Mouse (Mus musculus): ENCODE measurements at regions not wholly inside any gene's neighbourhood (a gene's known extent, or its start where the extent isn't known, plus 50 kb on each side); places are given as distances from the start of the nearest gene placed in this dataset.
"Not testable (repeated sequence)": the region's sequence is repeated elsewhere in the genome, so short reads cannot be mapped to it uniquely, and the experiment has no call there.

DNA sequence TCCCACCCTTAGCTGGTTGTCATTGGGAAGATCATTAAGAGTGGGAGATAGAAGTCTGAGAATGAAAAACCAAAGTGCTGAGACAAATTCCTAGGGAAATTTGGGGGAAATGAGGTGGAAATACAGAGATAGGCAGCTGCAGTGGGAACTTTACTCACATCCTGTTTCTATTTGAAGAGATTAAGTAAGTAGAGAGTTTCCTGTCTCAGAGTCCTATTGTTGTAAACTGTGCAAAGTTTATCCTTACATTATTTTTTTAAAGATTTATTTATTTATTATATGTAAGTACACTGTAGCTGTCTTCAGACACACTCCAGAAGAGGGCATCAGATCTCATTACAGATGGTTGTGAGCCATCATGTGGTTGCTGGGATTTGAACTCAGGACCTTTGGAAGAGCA, 126.0 kb upstream of the Rxfp2 start:
- ATAC-seq (replicated peaks; ENCODE audit: low FRiP score, poor library complexity, severe bottlenecking) = not testable (repeated sequence)

DNA sequence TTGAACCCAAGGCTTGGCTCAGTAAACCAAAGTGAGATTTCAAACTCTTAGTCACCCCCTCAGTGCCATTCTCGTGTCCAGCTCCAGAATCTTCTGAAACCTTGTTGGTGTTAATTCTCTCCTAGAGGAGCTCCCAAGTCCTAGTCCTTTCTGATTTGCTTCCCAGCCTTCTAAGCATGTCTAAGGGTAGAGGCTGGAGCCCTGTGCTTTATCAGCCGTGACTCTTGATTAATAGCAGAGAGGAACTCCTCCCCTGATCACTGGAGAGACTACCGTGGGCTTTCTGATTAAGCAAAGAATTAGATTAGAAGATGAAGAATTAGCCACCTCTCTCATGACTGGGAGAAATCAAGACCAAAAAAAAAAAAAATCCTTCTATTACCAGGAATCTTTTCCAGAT, 111.5 kb upstream of the Rxfp2 start:
- ATAC-seq (replicated peaks; ENCODE audit: low FRiP score, poor library complexity, severe bottlenecking) = no peak

DNA sequence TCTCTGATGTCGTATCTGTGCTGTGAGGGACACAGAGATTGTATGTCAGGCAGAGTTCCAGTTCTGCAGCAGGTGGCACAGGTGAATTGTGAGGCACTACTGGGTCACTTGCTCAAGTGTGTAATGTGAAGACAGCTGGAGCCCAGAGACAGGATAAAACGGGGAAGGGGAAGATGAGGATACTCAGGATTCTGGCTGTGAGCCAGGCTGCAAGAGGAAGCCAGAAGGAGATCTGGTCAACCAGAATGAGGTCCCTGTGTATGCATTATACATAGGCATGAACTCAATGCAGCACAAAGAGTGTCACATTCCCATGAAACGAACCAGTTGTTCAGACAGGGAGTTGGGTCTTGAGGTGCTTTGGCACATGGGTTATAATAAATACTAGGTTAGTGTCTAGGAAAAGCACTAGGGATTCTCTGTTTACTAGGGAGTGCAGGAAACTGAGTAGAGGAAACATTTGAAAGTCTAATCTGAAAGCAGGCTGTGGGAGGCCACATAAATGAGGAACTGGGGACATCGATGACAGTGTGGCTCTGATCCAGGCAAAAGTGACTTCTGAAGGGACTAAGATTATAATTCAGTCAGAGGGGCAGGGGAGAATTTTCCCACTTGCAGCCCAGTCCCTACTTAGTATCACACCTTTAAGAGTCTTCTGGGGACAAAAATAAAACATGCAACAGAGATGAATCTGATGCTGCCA, 109.9 kb upstream of the Rxfp2 start:
- no peak for ATAC-seq (replicated peaks; ENCODE audit: low FRiP score, poor library complexity, severe bottlenecking)

DNA sequence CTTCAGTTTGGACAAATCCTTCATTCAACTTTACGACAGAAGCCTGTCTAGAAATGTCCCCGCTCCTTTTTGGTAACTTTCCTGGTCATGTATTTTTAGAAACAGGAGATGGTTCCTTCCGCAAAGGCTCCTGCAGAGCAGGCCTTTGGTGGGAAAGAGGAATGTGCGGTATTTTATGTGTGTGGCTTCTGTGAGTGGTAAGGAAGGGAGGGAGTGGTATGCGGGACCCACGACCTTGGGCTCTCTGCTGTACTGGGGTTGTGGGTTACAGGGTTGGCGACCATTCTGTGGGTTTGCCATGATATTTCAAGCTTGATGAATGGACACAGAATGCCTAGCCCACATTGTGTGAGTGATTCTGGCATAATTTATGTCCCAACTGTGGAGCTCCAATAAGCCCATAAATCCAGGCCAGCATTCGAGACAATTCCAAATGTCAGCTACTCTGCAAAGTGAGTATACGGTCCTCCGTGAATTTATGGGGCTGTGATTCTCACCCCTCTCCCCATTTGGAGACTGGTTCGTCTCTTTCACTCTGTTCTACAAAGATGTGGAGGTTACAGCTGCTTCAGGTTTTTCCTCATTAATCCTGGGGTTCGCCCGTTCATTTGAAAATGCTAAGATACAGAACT, 109.3 kb upstream of the Rxfp2 start:
- ATAC-seq (replicated peaks; ENCODE audit: low FRiP score, poor library complexity, severe bottlenecking) = no peak

DNA sequence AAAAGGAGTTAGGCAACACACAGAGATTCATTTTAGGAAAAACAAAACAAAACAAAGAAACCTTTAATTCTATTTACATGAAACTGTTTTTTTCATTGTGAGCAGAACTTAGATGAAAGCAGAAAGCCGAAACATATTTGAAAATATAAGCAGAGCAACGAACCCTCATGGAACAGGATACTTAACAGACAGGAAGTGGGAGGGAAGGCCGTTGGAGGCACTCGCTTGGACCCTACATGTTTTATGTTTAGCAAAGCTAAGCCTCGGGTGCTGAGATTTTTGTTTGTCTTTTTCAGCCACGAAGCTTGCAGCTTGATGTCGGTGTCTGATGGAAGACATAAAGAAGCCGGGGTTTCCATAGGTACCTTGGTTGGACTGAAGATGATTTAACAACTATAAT, 108.5 kb upstream of the Rxfp2 start:
- ATAC-seq (replicated peaks; ENCODE audit: low FRiP score, poor library complexity, severe bottlenecking) = no peak

DNA sequence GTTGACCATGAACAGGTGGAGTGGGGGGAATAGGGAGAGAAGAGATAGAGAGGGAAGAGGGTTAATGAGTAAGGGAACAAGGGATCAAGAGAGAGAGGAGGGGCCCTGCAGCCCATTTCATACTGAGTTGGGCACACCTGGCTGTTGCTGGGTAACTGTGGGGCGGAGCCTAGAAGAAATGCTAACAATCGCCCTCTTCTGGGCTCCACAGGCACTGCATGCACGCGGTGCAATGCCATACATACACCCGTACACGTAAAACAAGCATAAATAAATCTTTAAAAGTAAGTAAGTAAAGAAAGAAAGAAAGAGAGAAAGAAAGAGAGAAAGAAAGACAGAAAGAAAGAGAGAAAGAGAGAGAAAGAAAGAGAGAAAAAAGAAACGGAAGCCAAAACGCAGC, 106.5 kb upstream of the Rxfp2 start:
- ATAC-seq (replicated peaks; ENCODE audit: low FRiP score, poor library complexity, severe bottlenecking) = no peak

DNA sequence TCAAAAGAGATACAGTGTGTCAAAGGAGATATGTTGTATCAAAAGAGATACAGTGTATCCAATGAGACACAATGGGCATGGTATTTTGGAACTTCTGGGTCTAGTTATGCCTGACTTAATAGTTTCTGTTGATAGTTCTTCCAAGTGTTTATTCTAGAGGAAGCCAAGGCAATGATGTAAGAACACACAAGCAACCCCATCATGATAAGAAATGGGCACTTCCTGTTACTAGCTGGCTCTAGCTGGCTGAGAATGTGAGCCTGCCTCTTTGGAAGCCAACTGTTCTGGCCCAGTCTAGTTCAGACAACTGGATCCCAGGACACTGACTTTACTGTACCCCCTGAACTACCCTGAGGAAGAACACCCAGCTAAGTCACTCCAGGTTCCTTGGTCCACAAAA, 102.7 kb upstream of the Rxfp2 start:
- ATAC-seq (replicated peaks; ENCODE audit: low FRiP score, poor library complexity, severe bottlenecking) = no peak

DNA sequence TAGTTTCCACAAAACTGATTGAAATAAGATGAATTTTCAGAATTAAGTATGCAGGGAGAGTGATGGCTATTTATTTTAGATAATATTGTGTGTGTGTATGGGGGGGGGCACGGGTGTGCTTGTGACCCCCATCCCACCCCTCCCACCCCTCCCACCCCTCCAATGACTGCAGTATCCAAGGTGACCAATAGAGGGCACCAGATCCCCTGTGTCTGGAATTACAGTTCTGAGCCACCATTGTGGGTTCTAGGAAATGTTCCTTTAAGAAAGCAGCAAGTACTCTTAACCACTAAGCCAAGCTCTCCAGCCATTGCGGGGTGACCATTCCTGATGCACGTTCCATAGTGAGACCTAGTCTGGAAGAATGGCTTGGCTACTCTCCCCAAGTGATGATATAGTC, 101.1 kb upstream of the Rxfp2 start:
- ATAC-seq (replicated peaks; ENCODE audit: low FRiP score, poor library complexity, severe bottlenecking) = no peak

DNA sequence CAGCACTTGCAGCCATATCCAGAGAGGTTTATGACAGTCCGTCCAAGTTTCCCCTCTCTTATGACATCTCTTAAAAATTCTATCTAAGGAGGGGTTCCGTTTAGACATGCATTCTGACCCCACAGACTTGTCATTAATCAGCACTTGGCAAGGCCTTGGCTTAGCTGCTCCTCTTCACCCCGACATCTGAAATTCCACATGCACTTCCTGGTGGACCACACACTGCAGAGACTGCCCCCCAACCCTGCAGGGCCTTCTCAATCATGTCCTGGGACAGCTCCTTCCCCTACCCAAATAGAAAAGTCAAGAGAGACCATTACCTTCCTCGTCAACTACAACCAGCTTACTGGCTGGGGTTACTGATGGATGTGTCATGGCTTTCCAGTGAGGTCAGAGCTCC, 99.4 kb upstream of the Rxfp2 start:
- no peak for ATAC-seq (replicated peaks; ENCODE audit: low FRiP score, poor library complexity, severe bottlenecking)

DNA sequence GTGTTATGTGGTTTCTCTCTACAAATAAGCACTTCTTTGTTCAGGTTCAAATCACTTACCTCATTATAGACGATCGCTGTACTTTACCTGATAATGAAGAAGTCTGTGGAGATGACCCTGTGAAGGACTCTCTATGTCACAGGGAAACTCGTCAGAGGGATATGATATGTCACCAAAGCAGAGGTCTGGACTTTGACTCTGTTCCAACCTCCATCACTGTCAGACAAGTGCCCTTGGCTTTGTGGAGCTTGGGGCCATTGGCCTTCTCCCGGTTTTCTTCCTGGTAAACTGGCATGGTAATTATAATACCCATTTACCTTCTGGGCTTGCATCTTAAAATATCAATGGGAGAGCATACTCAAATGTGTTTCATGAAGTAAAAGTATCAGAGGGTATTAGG, 98.1 kb upstream of the Rxfp2 start:
- no peak for ATAC-seq (replicated peaks; ENCODE audit: low FRiP score, poor library complexity, severe bottlenecking)

DNA sequence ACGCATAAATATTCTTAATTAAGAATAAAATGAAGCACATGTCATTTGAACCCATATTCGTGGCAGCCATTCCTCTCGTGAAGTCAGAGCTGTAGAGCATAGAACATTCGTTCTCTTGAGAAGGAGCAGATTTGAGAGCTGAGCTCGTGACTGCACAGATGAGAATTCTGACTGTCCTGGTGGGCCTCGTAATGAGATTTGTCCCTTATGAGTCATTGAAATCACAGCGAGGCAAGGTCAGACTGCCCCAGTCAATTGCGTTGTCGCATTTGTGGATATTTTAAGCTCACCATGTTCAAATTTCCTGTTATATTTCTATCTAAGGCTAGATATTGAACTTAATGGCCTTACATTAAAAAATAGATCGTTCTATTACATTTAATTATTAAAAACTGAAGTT, 94.0 kb upstream of the Rxfp2 start:
- no peak for ATAC-seq (replicated peaks; ENCODE audit: low FRiP score, poor library complexity, severe bottlenecking)

DNA sequence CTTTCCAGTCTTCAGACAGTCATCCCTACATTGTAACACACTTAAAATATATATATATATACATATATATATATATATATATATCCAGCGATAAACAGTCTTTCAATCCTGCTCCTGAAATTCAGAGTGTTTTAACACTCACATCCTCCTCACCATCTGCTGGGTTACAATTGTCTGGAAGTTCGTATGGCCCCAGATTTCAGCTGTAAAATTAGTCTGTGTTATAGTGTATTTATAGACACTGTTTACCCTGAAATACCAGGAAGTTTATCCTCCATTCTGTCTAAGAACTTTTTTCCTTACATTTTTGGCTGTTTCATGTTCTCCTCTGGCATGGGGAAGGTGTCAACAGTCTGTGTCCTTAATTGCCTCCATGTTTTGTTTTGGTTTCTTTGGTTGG, 91.7 kb upstream of the Rxfp2 start:
- ATAC-seq (replicated peaks; ENCODE audit: low FRiP score, poor library complexity, severe bottlenecking) = no peak

DNA sequence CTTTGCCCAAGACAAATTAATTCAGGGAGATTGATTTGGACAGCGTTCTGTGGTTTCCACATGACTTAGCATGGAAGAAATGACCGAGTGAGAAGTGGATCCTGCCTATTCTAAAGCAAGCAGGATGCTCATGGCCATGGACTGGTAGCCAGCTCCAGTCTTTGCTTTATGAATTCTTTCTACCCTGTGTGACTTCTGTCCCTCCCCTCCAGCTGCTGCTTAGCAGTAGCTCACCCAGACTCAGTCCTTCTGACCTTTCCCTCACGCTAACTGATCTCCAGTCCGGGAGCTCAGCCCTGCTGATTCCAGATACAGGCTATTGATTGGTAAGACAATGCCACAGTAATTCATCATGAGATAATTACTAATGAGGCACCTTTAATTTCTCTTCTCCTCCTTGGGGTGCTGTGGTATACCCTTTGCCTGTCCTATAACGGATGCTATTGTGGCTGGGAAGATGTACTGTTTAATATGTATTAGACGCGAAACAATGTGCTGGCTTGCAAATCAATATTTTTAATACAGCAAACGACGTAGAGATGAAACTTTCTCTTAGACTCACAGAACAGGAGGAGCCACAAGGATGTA, 86.8 kb upstream of the Rxfp2 start:
- no peak for ATAC-seq (replicated peaks; ENCODE audit: low FRiP score, poor library complexity, severe bottlenecking)

DNA sequence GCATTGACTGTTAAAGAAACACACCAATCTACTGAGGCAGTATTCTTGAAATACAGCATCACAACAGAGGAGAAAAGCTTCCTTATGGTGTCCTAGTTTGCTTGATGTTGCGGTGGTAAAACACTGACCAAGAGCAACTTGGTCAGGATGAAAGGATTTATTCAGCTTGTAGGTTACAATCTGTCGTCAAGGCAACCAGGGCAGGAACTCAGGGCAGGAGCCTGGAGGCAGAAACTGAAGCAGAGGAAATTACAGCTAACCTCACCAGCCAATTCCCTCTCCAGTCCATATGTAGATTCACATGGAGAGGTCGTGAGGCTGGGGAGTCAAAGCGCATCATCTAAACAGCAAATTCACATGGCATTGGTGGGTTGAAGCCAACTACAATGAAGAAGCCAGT, 86.3 kb upstream of the Rxfp2 start:
- no peak for ATAC-seq (replicated peaks; ENCODE audit: low FRiP score, poor library complexity, severe bottlenecking)

DNA sequence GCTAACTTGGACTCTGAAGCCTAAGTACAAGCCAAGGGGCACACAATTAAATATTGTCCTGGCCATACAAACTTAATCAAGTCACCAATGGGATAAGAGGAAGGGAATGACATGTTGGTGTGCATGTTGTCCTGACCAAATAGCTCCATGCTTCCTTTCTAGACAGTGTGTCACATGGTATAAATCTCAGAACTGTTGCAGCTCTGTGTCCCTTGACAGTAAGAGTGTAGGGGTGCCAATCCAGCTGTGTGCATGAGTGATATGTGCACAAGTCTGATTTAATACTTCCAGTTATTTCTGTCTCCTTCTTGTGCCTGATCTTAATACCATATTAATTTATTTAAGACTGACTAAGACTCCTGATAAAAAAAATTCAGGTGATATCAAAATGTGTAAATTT, 72.8 kb upstream of the Rxfp2 start:
- ATAC-seq (replicated peaks; ENCODE audit: low FRiP score, poor library complexity, severe bottlenecking) = no peak

DNA sequence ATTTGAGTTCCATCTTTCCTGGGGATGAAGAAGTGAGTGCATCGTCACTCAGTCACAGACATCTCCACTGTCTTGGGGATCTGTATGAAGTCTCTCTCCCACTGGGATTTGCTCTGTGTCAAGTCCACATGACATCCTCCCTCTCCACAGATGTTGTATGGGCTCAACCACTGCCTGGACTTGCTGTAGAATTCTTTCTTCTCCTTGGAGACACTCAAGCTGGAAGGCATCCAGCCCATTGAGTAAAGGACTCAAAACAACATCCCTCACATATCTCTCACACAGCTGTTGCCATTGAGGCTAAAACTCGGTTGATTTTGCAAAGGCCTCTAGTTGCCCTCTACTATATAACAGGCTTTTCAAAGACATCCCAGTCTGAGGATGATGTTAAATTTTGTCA, 71.0 kb upstream of the Rxfp2 start:
- ATAC-seq (replicated peaks; ENCODE audit: low FRiP score, poor library complexity, severe bottlenecking) = no peak

DNA sequence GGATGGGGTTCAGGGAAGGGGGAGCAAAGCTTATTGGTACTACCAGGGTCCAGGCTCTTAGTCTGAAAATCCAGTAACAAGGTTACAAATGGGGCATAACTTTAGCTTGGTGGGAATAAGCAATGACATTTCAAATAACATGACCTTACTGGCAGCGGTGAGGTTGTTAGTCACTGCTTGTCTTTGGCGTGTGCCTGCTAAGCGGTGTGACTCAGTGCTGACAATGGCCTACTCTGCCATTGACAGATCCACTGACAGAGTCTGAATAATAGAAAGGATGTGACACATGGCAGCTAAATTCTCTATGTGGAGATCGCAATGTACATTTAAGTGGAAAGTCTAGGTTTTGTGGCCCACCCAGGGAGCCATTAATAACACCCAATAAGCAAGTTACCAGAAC, 61.5 kb upstream of the Rxfp2 start:
- no peak for ATAC-seq (replicated peaks; ENCODE audit: low FRiP score, poor library complexity, severe bottlenecking)

DNA sequence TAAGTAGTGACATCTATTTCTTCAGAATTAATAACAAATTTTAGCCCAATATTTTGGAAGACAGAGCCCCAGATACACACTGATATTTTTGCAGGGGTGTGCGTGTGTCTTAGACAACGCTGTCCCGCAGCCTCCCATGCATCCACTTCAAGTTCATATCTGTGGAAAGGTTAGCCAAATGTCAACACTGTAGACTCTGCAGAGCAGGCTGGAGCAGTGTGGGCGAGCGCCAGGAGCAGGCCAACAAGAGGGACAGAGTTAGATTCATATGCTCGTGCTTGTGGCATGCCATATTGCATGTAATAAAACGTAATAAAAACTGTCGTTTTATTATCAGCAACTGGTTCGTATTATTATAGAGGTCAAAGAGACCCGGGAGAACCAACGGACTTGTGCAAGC, 57.3 kb upstream of the Rxfp2 start:
- ATAC-seq (replicated peaks; ENCODE audit: low FRiP score, poor library complexity, severe bottlenecking) = no peak

DNA sequence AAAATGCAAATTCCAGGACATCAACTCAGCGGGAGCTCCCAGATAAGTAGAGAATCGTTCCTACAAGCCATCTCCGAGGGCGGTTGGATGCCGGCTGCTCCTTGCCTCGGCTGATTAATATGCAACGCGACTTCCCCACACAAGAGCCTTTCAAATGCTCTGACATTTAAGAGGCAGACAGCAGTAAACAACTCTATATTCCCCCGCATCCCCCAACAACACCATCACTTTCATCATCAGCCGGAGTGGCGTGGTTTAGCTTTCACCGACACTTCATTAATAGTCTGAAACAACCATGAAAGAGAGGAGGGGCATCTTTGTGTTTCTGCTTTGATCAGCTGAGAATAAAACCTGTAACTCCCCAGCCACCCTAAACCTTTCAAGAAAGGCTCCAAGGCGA, 53.7 kb upstream of the Rxfp2 start:
- no peak for ATAC-seq (replicated peaks; ENCODE audit: low FRiP score, poor library complexity, severe bottlenecking)
